Mouse (Mus musculus) embryonic facial prominence, embryonic 11.5 days (tissue): ENCODE measurements around the gene Serpina16. TPM values are rescaled to one million over a fixed set of nuclear protein-coding genes. Genes with fewer than 3 reads are reported as not detected.
"Not testable (repeated sequence)": the region's sequence is repeated elsewhere in the genome, so short reads cannot be mapped to it uniquely, and the experiment has no call there.

Source experiments
- ATAC-seq: fragments of 200-750 bp; cut with Nextera tagmentation; replicated peaks from 2 replicates; pipeline ENCODE4 v1.8.0; 2017; ENCODE audit warnings: low read depth; ENCODE audit not compliant: insufficient number of reproducible peaks, low FRiP score, low TSS enrichment
- DNase-seq: peaks from one replicate; pipeline ENCODE4 v3.0.0-alpha.2; 2015; ENCODE audit warnings: low spot score
- H3K27ac ChIP-seq: fragments of 300-500 bp; sonication (generic); replicated peaks from 2 replicates; pipeline ENCODE4 v1.5.1; 2014; ENCODE audit warnings: mild to moderate bottlenecking, low read depth, low read length, control low read depth
- H3K27me3 ChIP-seq: fragments of 300-500 bp; sonication (generic); 2 replicates; pipeline ENCODE4 v1.6.1; 2014; ENCODE audit warnings: mild to moderate bottlenecking, low read length, moderate library complexity, mixed read lengths; ENCODE audit not compliant: control insufficient read depth, insufficient read depth
- H3K36me3 ChIP-seq: fragments of 300-500 bp; sonication (generic); replicated peaks from 2 replicates; pipeline ENCODE4 v1.6.1; 2014; ENCODE audit warnings: low read depth, mild to moderate bottlenecking, low read length, moderate library complexity, mixed read lengths; ENCODE audit not compliant: control insufficient read depth, insufficient read depth
- H3K4me1 ChIP-seq: fragments of 300-500 bp; sonication (generic); 2 replicates; pipeline ENCODE4 v1.6.1; 2014; ENCODE audit warnings: low read length, mixed read lengths; ENCODE audit not compliant: control insufficient read depth, insufficient read depth
- H3K4me2 ChIP-seq: fragments of 300-500 bp; sonication (generic); 2 replicates; pipeline ENCODE4 v1.6.1; 2014; ENCODE audit warnings: low read depth, mild to moderate bottlenecking, control low read depth, low read length, moderate library complexity
- H3K4me3 ChIP-seq: fragments of 300-500 bp; sonication (generic); 2 replicates; pipeline ENCODE4 v1.5.1; 2014; ENCODE audit warnings: low read depth, low read length, control low read depth
- H3K9ac ChIP-seq: fragments of 300-500 bp; sonication (generic); replicated peaks from 2 replicates; pipeline ENCODE4 v1.6.1; 2014; ENCODE audit warnings: mild to moderate bottlenecking, control low read depth, low read length
- H3K9me3 ChIP-seq: fragments of 300-500 bp; sonication (generic); replicated peaks from 2 replicates; pipeline ENCODE4 v1.6.1; 2016; ENCODE audit warnings: mild to moderate bottlenecking, low read length, inconsistent platforms, mixed read lengths; ENCODE audit not compliant: control insufficient read depth
- WGBS: fragments of 180-500 bp; shearing (Covaris S2); extraction: QIAGEN DNeasy Blood & Tissue Kit; methylation state at CpG from one replicate; pipeline ENCODE4 v1.1.7; 2014; 5-methylcytosine and 5-hydroxymethylcytosine counted together
- polyA plus RNA-seq: library from polyadenylated mRNA; unstranded; fragments of >200 nt; fragmentation: Nextera tagmentation; extraction: Ambion mirVana; gene quantifications from 2 replicates; pipeline ENCODE4 v1.2.1, GENCODE M21; 2014

Serpina16 gene
- polyA plus RNA-seq, 1 experiment from 2014 or later = not detected

- Histone ChIP-seq H3K36me3 (no peaks in the 10 kb centered on the region), H3K4me3 (no peak overlapping the region), H3K4me2 (no peak overlapping the region), H3K4me1 (no peaks in the 10 kb centered on the region), H3K27me3 (no peaks in the 10 kb centered on the region), H3K9ac (no peak overlapping the region), H3K27ac (no peak overlapping the region), H3K9me3 (no peaks in the 10 kb centered on the region)
- WGBS = 63% methylated on average over 7 of the region's 7 CpGs
- no peak for DNase-seq
- ATAC-seq = no peak
Observed at GRCm38 (mm10) chr12:103687021-103687420, 11.1 kb upstream of the Serpina16 start.

GRCm38 (mm10) chr12:103686050-103686449 lies 10.1 kb upstream of the Serpina16 start:
- DNase-seq (no peak), ATAC-seq (no peak)
- Histone ChIP-seq H3K9me3 (no peaks in the 10 kb centered on the region), H3K4me3 (no peak overlapping the region), H3K4me1 (no peaks in the 10 kb centered on the region), H3K9ac (no peak overlapping the region), H3K27ac (no peak overlapping the region), H3K36me3 (no peaks in the 10 kb centered on the region), H3K27me3 (no peaks in the 10 kb centered on the region), H3K4me2 (no peak overlapping the region)
- WGBS = 79% methylated on average over 3 of the region's 3 CpGs

- H3K9me3 ChIP-seq = no peaks in the 10 kb centered on the region
- H3K4me1 ChIP-seq = no peaks in the 10 kb centered on the region
- no peaks in the 10 kb centered on the region for H3K36me3 ChIP-seq
- H3K27me3 ChIP-seq = no peaks in the 10 kb centered on the region
- DNase-seq (no peak), ATAC-seq (no peak)
- WGBS = 85% methylated on average over 3 of the region's 3 CpGs
- no peak overlapping the region for H3K4me2 ChIP-seq
- H3K4me3 ChIP-seq = no peak overlapping the region
- H3K27ac ChIP-seq = no peak overlapping the region
- no peak overlapping the region for H3K9ac ChIP-seq
Observed at GRCm38 (mm10) chr12:103685386-103685785, 9.4 kb upstream of the Serpina16 start.

GRCm38 (mm10) chr12:103683775-103684174 lies 7.8 kb upstream of the Serpina16 start:
- Histone ChIP-seq H3K4me2 (no peak overlapping the region), H3K9ac (no peak overlapping the region), H3K4me3 (no peak overlapping the region), H3K27me3 (no peaks in the 10 kb centered on the region), H3K36me3 (no peaks in the 10 kb centered on the region), H3K4me1 (no peaks in the 10 kb centered on the region), H3K27ac (no peak overlapping the region), H3K9me3 (no peaks in the 10 kb centered on the region)
- ATAC-seq = no peak
- WGBS = 61% methylated on average over 4 of the region's 4 CpGs
- DNase-seq = no peak

- Histone ChIP-seq H3K27ac (no peak overlapping the region), H3K4me1 (no peaks in the 10 kb centered on the region), H3K4me2 (no peak overlapping the region), H3K9ac (no peak overlapping the region), H3K4me3 (no peak overlapping the region), H3K27me3 (no peaks in the 10 kb centered on the region), H3K9me3 (no peaks in the 10 kb centered on the region), H3K36me3 (no peaks in the 10 kb centered on the region)
- WGBS = 79% methylated on average over 2 of the region's 2 CpGs
- no peak for DNase-seq
- no peak for ATAC-seq
Observed at GRCm38 (mm10) chr12:103681739-103682138, 5.8 kb upstream of the Serpina16 start.

- H3K36me3 ChIP-seq = no peaks in the 10 kb centered on the region
- 71% methylated on average over 2 of the region's 2 CpGs for WGBS
Observed at GRCm38 (mm10) chr12:103681169-103681568, 5.2 kb upstream of the Serpina16 start.

GRCm38 (mm10) chr12:103679853-103680252 lies 3.9 kb upstream of the Serpina16 start:
- WGBS = 93% methylated on average over 1 of the region's 1 CpGs
- H3K9me3 ChIP-seq, DNase-seq, H3K9ac ChIP-seq, H3K27ac ChIP-seq, H3K4me1 ChIP-seq, H3K27me3 ChIP-seq, H3K4me2 ChIP-seq, H3K36me3 ChIP-seq, ATAC-seq, H3K4me3 ChIP-seq: not testable (repeated sequence)

More at GRCm38 (mm10) chr12:103681169-103681568, 5.2 kb upstream of the Serpina16 start:
- H3K27ac ChIP-seq = no peak overlapping the region
- H3K4me3 ChIP-seq = no peak overlapping the region
- no peak overlapping the region for H3K9ac ChIP-seq
- ATAC-seq (no peak), DNase-seq (no peak)
- no peaks in the 10 kb centered on the region for H3K27me3 ChIP-seq
- H3K9me3 ChIP-seq = no peaks in the 10 kb centered on the region
- no peaks in the 10 kb centered on the region for H3K4me1 ChIP-seq
- no peak overlapping the region for H3K4me2 ChIP-seq

- Histone ChIP-seq H3K36me3 (no peaks in the 10 kb centered on the region), H3K4me2 (no peak overlapping the region), H3K27ac (no peak overlapping the region), H3K9ac (no peak overlapping the region), H3K27me3 (no peaks in the 10 kb centered on the region), H3K9me3 (no peaks in the 10 kb centered on the region), H3K4me3 (no peak overlapping the region), H3K4me1 (no peaks in the 10 kb centered on the region)
- ATAC-seq (no peak), DNase-seq (no peak)
- 85% methylated on average over 2 of the region's 2 CpGs for WGBS
Observed at GRCm38 (mm10) chr12:103673179-103673578, 2.8 kb downstream of the Serpina16 start.
